ENCODE assay signal across 7 mouse cellular contexts in genomic region chr4:128795596-128795995, GRCm38 (mm10). TPM values are rescaled to one million over a fixed set of nuclear protein-coding genes. Genes with fewer than 3 reads are reported as not detected.
DNase-seq lines count a peak whose midpoint lies in the region; ATAC-seq and TF ChIP-seq lines count a peak whose summit lies in the region.

No protein-coding gene starts in this region.

- no peak for TF ChIP-seq CTCF in lung, adult 2 months (IDR thresholded peaks at IDR 0.05; ENCODE audit: insufficient read depth, low read length)

- no peak for DNase-seq in lung, adult 2 months
- peak; percentile 76 for DNase-seq in embryonic facial prominence, embryonic 14.5 days (ENCODE audit: low spot score)
- DNase-seq in limb, embryonic 10.5 days (ENCODE audit: low spot score) = peak; percentile 70
- DNase-seq in retina, embryonic 14.5 days (ENCODE audit: low spot score) = peak; percentile 42
- no peak for DNase-seq in right cerebral cortex, adult 18-20 months

- peak overlapping the region; percentile 16; the same call in 1 of the 2 replicates for H3K4me2 ChIP-seq in lung, embryonic 15.5 days
- H3K4me2 ChIP-seq in embryonic facial prominence, embryonic 14.5 days (ENCODE audit: low read depth, low read length) = no peak overlapping the region; the same call in 1 of the 2 replicates

- 0 out of 2 replicates have a peak, but pooled peaks cover 14% of the 10 kb centered on the region for H3K36me3 ChIP-seq in lung, embryonic 15.5 days
- peaks cover 23% of the 10 kb centered on the region for H3K36me3 ChIP-seq in embryonic facial prominence, embryonic 14.5 days (ENCODE audit: control insufficient read depth, insufficient read depth, low read length)
- H3K36me3 ChIP-seq in limb, embryonic 10.5 days = peaks cover 65% of the 10 kb centered on the region

- no peak overlapping the region for H3K27ac ChIP-seq in lung, embryonic 15.5 days
- H3K27ac ChIP-seq in embryonic facial prominence, embryonic 14.5 days (replicated peaks; ENCODE audit: low read depth, low read length) = no peak overlapping the region
- H3K27ac ChIP-seq in limb, embryonic 10.5 days = peak overlapping the region; percentile 72

- ATAC-seq in lung, embryonic 15.5 days (ENCODE audit: borderline replicate concordance, extremely low read depth, low FRiP score, low TSS enrichment) = peak; percentile 47; the same call in 1 of the 2 replicates
- peak; percentile 42 for ATAC-seq in embryonic facial prominence, embryonic 14.5 days (ENCODE audit: low read depth)
- no peak for ATAC-seq in megakaryocyte, adult 5-6 weeks (ENCODE audit: poor library complexity, severe bottlenecking)

- no peaks in the 10 kb centered on the region for H3K27me3 ChIP-seq in lung, embryonic 15.5 days
- no peaks in the 10 kb centered on the region for H3K27me3 ChIP-seq in embryonic facial prominence, embryonic 14.5 days (replicated peaks; ENCODE audit: control insufficient read depth, insufficient read depth, low read length)
- H3K27me3 ChIP-seq in limb, embryonic 10.5 days (ENCODE audit: low read depth, poor library complexity, severe bottlenecking) = no peaks in the 10 kb centered on the region

- 0 out of 2 replicates have a peak overlapping the region, but pooled peaks have one; percentile 7 for H3K9ac ChIP-seq in lung, embryonic 15.5 days
- H3K9ac ChIP-seq in embryonic facial prominence, embryonic 14.5 days (ENCODE audit: low read depth, low read length) = no peak overlapping the region

- WGBS in lung, embryonic 15.5 days = 12% methylated on average over 9 of the region's 9 CpGs
- 17% methylated on average over 9 of the region's 9 CpGs for WGBS in lung, adult 2 months
- 10% methylated on average over 9 of the region's 9 CpGs for WGBS in embryonic facial prominence, embryonic 14.5 days
- WGBS in limb, embryonic 10.5 days = 7% methylated on average over 9 of the region's 9 CpGs

- H3K4me1 ChIP-seq in lung, embryonic 15.5 days = peaks cover 41% of the 10 kb centered on the region
- peaks cover 6% of the 10 kb centered on the region; the same call in 1 of the 2 replicates for H3K4me1 ChIP-seq in lung, adult 2 months (ENCODE audit: control insufficient read depth, insufficient read depth, low read length)
- H3K4me1 ChIP-seq in embryonic facial prominence, embryonic 14.5 days (ENCODE audit: control insufficient read depth, insufficient read depth, low read length) = peaks cover 14% of the 10 kb centered on the region
- peaks cover 80% of the 10 kb centered on the region for H3K4me1 ChIP-seq in limb, embryonic 10.5 days

- H3K4me3 ChIP-seq in lung, embryonic 15.5 days = 0 out of 2 replicates have a peak overlapping the region, but pooled peaks have one; percentile 3
- H3K4me3 ChIP-seq in lung, adult 2 months (replicated peaks; ENCODE audit: extremely low read depth, low read depth, low read length) = no peak overlapping the region
- no peak overlapping the region for H3K4me3 ChIP-seq in embryonic facial prominence, embryonic 14.5 days (ENCODE audit: low read depth, low read length)
- H3K4me3 ChIP-seq in limb, embryonic 10.5 days = peak overlapping the region; percentile 9; the same call in 1 of the 2 replicates

- TF ChIP-seq POLR2A in lung, adult 2 months (IDR thresholded peaks at IDR 0.05; ENCODE audit: borderline replicate concordance, extremely low read depth, low read depth, low read length) = no peak

- no peaks in the 10 kb centered on the region for H3K9me3 ChIP-seq in lung, embryonic 15.5 days
- H3K9me3 ChIP-seq in embryonic facial prominence, embryonic 14.5 days (ENCODE audit: control insufficient read depth, low read length) = no peaks in the 10 kb centered on the region
- H3K9me3 ChIP-seq in limb, embryonic 10.5 days (replicated peaks) = no peaks in the 10 kb centered on the region

RNA-seq across cellular contexts. Expression of gene Zfp362, which starts 10.2 kb away (rescaled TPM):
- polyA plus RNA-seq in lung, embryonic 15.5 days (2015; fragmentation: Nextera tagmentation; extraction: Ambion mirVana) = 34.6 and 39.3 TPM in 2 replicates
- 43.8 and 48.8 TPM in 2 replicates for polyA plus RNA-seq in lung, adult 2 months (2012; rRNA removed)
- polyA plus RNA-seq in embryonic facial prominence, embryonic 14.5 days (2014; fragmentation: Nextera tagmentation; extraction: Ambion mirVana) = 28.6 and 34.0 TPM in 2 replicates
- polyA plus RNA-seq in limb, embryonic 10.5 days (2016; fragmentation: Nextera tagmentation; extraction: Ambion mirVana) = 41.4 and 48.6 TPM in 2 replicates
- total RNA-seq in megakaryocyte, adult 5-6 weeks (2015) = 20.4 and 20.9 TPM in 2 replicates
- 3.0 and 4.3 TPM in 2 replicates for total RNA-seq in megakaryocyte, adult 5-6 weeks (2017)

RNA-seq across cellular contexts. Expression of gene A3galt2, which starts 40.4 kb away (rescaled TPM):
- 0.20 and 0.35 TPM in 2 replicates for polyA plus RNA-seq in lung, embryonic 15.5 days (2015; fragmentation: Nextera tagmentation; extraction: Ambion mirVana)
- 0.34 and 0.58 TPM in 2 replicates for polyA plus RNA-seq in lung, adult 2 months (2012; rRNA removed)
- polyA plus RNA-seq in embryonic facial prominence, embryonic 14.5 days (2014; fragmentation: Nextera tagmentation; extraction: Ambion mirVana) = 0.13 TPM in 2 replicates
- 0.10 TPM in 1 of 2 replicates, not detected in the other for polyA plus RNA-seq in limb, embryonic 10.5 days (2016; fragmentation: Nextera tagmentation; extraction: Ambion mirVana)
- 0.09 and 0.21 TPM in 2 replicates for total RNA-seq in megakaryocyte, adult 5-6 weeks (2015)
- total RNA-seq in megakaryocyte, adult 5-6 weeks (2017) = 0.11 TPM in 1 of 2 replicates, not detected in the other

Comparison
In these comparisons a context has a peak if more than half of its experiments do, and no peak if none do; other contexts are left out.
1. H3K4me3 ChIP-seq: peak in lung, embryonic 15.5 days (single experiment) and limb, embryonic 10.5 days (single experiment); none in lung, adult 2 months (single experiment) and embryonic facial prominence, embryonic 14.5 days (single experiment).
2. DNase-seq: peak in embryonic facial prominence, embryonic 14.5 days (single experiment), limb, embryonic 10.5 days (single experiment) and retina, embryonic 14.5 days (single experiment); none in lung, adult 2 months (single experiment) and right cerebral cortex, adult 18-20 months (single experiment).